Mouse (Mus musculus) gastrocnemius, adult 2 months (tissue): ENCODE results near the gene Smad3. TPM values are rescaled to one million over a fixed set of nuclear protein-coding genes. Genes with fewer than 3 reads are reported as not detected.
A peak's percentile ranks its signal among the peaks of the same experiment; 100 is the strongest.

ENCODE experiments used
- DNase-seq: peaks from one replicate; pipeline ENCODE4 v3.0.0; 2022
- H3K27ac ChIP-seq: fragments of 200-600 bp; 2 replicates; pipeline ENCODE4 v1.8.1; 2022; ENCODE audit warnings: mild to moderate bottlenecking
- H3K4me3 ChIP-seq: fragments of 200-600 bp; 2 replicates; pipeline ENCODE4 v1.8.1; 2022; ENCODE audit warnings: mild to moderate bottlenecking, moderate library complexity
- CTCF ChIP-seq: fragments of 200-600 bp; IDR thresholded peaks from 2 replicates; pipeline ENCODE4 v1.8.1; 2022; ENCODE audit warnings: antibody characterized with exemption, mild to moderate bottlenecking, moderate library complexity
- intact Hi-C: fragments of 180-260 bp; cut with DNase I; formaldehyde crosslinking; loops from one replicate; pipeline ENCODE4 v1.15.1; 2025
- total RNA-seq, 2 experiments: library from RNA; stranded (reverse); gene quantifications; 2 replicates each; pipeline ENCODE4 v1.2.3; 2021

The Smad3 gene
- total RNA-seq, 2 experiments from 2014 or later: 61.7 to 75.3 TPM

- no peak for DNase-seq
- intact Hi-C loops: loop anchor here (5.0 kb wide), 1 partner anchor 209 kb away; no protein-coding TSS in a partner anchor
- no peak overlapping the region for H3K27ac ChIP-seq
- H3K4me3 ChIP-seq: no peak overlapping the region
- no peak for TF ChIP-seq CTCF
Measured at GRCm38 (mm10) chr9:63633334-63633733, 124.5 kb downstream of the Smad3 start.

- no peak for TF ChIP-seq CTCF
- intact Hi-C loops: loop anchor here (5.0 kb wide), 1 partner anchor 209 kb away; no protein-coding TSS in a partner anchor
- no peak for DNase-seq
- Histone ChIP-seq H3K27ac (no peak overlapping the region), H3K4me3 (no peak overlapping the region)
Measured at GRCm38 (mm10) chr9:63632924-63633323, 124.9 kb downstream of the Smad3 start.

GRCm38 (mm10) chr9:63632045-63632444, 125.7 kb downstream of the Smad3 start:
- intact Hi-C loops: loop anchor here (5.0 kb wide), 1 partner anchor 210 kb away; no protein-coding TSS in a partner anchor
- peak; percentile 55 for TF ChIP-seq CTCF
- no peak overlapping the region for H3K27ac ChIP-seq
- DNase-seq: no peak
- H3K4me3 ChIP-seq: no peak overlapping the region

- intact Hi-C loops: no loop called here
- no peak for DNase-seq
- H3K4me3 ChIP-seq: no peak overlapping the region
- no peak for TF ChIP-seq CTCF
- no peak overlapping the region for H3K27ac ChIP-seq
Measured at GRCm38 (mm10) chr9:63625090-63625756, 132.6 kb downstream of the Smad3 start.

- intact Hi-C loops: no loop called here
- no peak for DNase-seq
- no peak for TF ChIP-seq CTCF
- H3K4me3 ChIP-seq: no peak overlapping the region
- no peak overlapping the region for H3K27ac ChIP-seq
Measured at GRCm38 (mm10) chr9:63623895-63624569, 133.8 kb downstream of the Smad3 start.

- intact Hi-C loops: no loop called here
- no peak for TF ChIP-seq CTCF
- no peak for DNase-seq
- Histone ChIP-seq H3K4me3 (no peak overlapping the region), H3K27ac (no peak overlapping the region)
Measured at GRCm38 (mm10) chr9:63617967-63618366, 139.8 kb downstream of the Smad3 start.

DNA sequence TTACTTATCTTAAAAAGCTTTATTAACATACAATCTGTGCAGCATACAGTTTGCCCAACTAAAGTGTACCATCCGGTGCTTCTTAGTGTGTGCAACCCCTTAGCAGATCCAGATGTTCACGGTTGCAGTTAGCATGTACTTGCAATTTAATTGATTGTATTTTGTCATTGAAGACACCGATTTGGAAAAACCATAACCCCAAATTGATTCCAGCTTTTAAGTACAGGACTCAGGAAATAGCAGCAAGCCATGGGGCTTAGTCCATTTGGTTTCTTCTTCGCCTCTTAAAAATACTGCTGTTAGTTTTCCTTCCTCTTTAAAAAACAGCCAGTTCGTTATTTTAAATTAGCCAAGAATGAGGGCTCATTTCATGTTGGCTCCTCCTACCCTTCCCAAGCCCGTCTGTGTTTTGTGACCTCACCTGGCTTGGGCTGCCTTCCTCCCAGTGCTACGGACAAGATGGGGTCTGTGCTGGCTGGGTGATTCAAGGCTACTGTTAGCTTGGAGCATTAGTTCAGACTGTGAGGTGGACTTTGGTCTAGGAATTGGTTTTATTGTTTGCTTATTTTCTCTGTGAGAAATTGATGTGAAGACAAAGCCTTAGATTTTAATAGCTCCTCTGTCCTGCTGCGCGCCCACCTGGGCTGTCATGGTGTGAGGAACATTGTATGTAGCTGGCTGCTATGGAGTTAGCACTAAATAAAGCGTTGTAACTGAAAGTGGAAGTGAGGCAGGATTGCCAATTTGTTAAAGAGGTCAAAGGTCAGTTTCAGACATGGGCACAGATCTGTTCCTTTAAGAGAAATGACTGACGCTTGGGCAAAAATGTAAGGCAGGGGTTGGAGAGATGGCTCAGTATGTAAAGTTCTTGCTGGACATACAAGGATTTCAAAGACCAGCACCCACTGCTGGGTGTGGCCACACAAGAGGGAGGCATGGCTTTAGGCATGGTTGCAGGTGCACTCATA, 143.5 kb downstream of the Smad3 start:
- DNase-seq: no peak
- intact Hi-C loops: no loop called here
- TF ChIP-seq CTCF: no peak
- no peak overlapping the region for H3K27ac ChIP-seq
- no peak overlapping the region for H3K4me3 ChIP-seq

DNA sequence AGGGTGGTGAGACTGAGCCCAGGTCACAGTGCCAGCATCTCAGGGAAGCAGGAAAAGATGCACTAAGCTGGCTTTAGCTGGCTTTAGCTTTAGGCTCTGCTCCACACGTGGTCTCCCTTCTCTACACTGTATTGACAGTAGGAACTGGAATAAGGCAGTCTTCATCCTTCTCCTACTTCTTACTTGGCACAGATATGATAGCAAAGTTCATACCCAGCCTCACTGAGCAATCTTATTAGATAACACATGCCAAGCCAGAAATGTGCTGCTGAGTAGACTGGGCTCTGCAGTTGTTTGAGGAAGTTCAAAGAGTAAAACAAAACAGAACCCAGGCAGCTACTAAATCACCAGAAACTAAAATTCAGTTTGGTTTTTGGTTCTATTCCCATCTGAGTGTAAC, 144.2 kb downstream of the Smad3 start:
- TF ChIP-seq CTCF: no peak
- no peak for DNase-seq
- H3K4me3 ChIP-seq: no peak overlapping the region
- peak overlapping the region; percentile 21; the same call in 1 of the 2 replicates for H3K27ac ChIP-seq
- intact Hi-C loops: no loop called here

- peak; percentile 22; the same call in 1 of the 2 replicates for TF ChIP-seq CTCF
- no peak overlapping the region for H3K4me3 ChIP-seq
- H3K27ac ChIP-seq: peak overlapping the region; percentile 59; the same call in 1 of the 2 replicates
- DNase-seq: peak; percentile 26
- intact Hi-C loops: no loop called here
Measured at GRCm38 (mm10) chr9:63612565-63613515, 145.0 kb downstream of the Smad3 start.

DNA sequence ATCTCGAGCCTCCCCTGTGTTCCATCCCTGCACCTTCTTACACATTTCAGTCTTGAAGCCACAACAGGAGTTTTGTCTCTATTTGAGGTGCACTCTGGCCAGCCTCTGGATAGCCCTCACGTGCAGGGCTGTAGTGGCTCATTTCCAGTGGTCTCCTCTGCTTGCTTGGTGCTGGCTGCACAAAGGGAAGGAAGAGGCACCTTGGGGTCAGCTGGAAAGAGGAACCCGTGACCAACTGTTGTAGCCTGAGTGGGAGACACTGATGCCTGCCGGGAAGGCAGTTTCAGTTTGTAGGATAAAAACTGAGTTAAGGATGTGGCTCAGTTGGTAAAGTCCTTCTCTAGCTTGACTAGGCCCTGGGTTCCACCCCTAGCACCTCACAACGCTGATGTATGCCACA, 145.8 kb downstream of the Smad3 start:
- no peak overlapping the region for H3K4me3 ChIP-seq
- no peak for DNase-seq
- TF ChIP-seq CTCF: no peak
- peak overlapping the region; percentile 59 for H3K27ac ChIP-seq
- intact Hi-C loops: no loop called here

GRCm38 (mm10) chr9:63610841-63611366, 146.9 kb downstream of the Smad3 start:
- peak overlapping the region; percentile 59 for H3K27ac ChIP-seq
- TF ChIP-seq CTCF: no peak
- H3K4me3 ChIP-seq: peak overlapping the region; percentile 38
- peak; percentile 71 for DNase-seq
- intact Hi-C loops: no loop called here
